Mouse (Mus musculus) ES-Bruce4 (cell line): ENCODE results near the gene Ankrd28.

ENCODE experiments used
- CTCF ChIP-seq: IDR thresholded peaks from one replicate; pipeline ENCODE4 v1.8.1; 2011; ENCODE audit warnings: low read depth, low read length
- POLR2A ChIP-seq: IDR thresholded peaks from one replicate; pipeline ENCODE4 v1.8.1; 2011; ENCODE audit warnings: low read length; ENCODE audit not compliant: insufficient read depth

GRCm38 (mm10) chr14:31854667-31855066 is 24.2 kb upstream of the Ankrd28 start:
- no peak for TF ChIP-seq CTCF
- TF ChIP-seq POLR2A = no peak
